Mouse (Mus musculus) urinary bladder, postnatal 4 days (tissue): ENCODE results near the gene Ccdc40.

ENCODE experiments used
- DNase-seq, 2 experiments: peaks; one replicate each; pipeline ENCODE4 v3.0.0; 2021 to 2022; ENCODE audit warnings: low spot score in 2 of 2

Ccdc40 gene

DNA sequence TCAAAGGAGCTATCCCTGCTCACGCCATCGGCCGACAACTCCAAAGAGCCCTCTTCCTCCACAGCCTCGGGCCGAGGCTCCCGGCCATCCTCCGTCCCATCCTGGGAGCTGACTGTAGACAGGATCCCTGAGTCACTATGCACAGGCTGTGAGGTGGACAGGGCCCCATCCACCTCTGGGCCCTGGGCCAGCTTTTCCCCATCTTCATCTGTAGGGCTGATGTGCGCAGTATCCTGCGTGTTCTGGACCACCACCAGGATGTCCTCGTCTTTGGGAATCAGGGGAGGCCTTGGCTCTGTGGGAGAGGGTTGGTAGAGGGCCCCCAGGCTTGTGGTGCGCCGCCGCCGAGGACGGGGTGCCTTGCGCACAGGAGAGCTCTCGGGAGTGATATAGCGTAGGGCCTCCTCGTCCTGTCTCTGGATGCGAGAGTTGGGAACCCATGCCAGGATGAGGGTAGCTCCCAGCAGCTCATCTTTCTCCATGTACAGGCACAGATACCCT, 19.5 kb upstream of the Ccdc40 start:
- no peak for DNase-seq

- peak in 1 of 2 experiments; percentile 66 for DNase-seq
These were observed 18.9 kb upstream of the Ccdc40 start for GRCm38 (mm10) chr11:119209371-119210025.

DNA sequence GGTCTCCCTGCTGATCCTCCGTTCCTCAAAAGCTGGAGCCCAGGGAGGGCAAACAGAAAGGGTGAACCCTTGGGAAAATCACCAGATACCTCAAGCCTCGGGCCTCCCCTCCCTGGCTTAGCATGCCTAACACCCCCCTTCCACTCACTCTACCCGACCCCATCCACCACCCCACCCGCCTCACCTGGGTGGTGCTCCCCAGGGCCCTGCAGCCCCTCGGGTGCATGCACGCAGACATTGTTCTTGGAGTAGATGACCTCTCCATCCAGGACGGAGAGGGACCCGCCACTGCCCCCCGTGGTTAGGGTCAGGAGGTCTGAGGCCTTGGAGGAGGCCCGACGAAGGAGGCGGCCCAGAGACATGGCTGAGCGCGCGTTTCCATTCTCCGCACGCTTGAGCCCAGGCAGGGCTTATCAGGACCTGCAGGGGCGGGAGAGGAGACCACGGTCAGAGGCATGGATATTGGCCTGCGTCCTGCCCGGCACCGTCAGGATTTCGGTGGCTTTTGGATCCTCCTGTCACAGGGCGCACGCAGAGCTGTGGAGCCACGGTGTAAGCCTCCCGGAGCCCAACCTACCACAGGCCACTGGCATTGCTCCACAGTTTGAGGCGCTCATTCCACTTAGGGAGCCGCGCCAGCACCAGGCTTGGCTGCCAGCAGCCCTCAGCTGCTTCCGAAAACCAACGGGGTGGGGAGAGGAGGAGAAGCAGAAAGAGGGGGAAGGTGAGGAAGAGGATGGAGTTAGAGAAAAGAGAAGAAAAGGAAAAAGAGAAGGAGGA, 17.9 kb upstream of the Ccdc40 start:
- DNase-seq: peak; percentile 60 to 72

GRCm38 (mm10) chr11:119211604-119212309, 16.6 kb upstream of the Ccdc40 start:
- no peak for DNase-seq

GRCm38 (mm10) chr11:119213166-119213885, 15.0 kb upstream of the Ccdc40 start:
- no peak for DNase-seq

GRCm38 (mm10) chr11:119215038-119215904, 13.1 kb upstream of the Ccdc40 start:
- DNase-seq: peak in 1 of 2 experiments; percentile 63

DNA sequence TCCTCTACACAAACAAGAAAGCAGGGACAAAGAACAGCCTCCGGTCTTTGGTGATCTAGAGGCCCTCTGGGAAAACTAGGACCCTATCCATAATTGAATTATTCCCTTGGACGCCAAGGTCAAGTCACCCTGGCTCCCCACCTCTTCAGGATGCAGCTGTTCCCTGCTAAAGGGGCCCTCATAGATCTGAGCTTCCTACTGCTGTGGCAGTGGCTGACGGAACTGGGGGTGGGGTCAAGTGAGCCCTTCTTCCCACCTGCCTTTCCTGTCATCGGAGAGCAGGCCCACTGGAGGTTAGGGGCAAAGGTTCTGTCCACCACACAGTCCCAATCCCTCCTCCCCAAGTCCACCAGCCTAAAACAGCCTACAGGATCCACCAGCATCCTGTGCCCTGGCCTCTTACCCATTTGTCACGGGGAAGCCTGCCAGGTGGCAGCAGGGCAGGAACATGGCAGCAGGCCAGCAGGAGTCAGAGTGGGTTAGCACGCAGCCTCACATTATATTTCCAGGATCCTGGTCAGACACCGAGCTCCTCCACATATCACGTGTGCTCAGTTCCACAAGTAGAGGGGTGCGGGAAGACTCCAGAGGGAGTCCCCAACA, 12.4 kb upstream of the Ccdc40 start:
- no peak for DNase-seq

GRCm38 (mm10) chr11:119217861-119218260, 10.5 kb upstream of the Ccdc40 start:
- no peak for DNase-seq

- DNase-seq: no peak
These were observed 8.4 kb upstream of the Ccdc40 start for GRCm38 (mm10) chr11:119219816-119220465.

DNA sequence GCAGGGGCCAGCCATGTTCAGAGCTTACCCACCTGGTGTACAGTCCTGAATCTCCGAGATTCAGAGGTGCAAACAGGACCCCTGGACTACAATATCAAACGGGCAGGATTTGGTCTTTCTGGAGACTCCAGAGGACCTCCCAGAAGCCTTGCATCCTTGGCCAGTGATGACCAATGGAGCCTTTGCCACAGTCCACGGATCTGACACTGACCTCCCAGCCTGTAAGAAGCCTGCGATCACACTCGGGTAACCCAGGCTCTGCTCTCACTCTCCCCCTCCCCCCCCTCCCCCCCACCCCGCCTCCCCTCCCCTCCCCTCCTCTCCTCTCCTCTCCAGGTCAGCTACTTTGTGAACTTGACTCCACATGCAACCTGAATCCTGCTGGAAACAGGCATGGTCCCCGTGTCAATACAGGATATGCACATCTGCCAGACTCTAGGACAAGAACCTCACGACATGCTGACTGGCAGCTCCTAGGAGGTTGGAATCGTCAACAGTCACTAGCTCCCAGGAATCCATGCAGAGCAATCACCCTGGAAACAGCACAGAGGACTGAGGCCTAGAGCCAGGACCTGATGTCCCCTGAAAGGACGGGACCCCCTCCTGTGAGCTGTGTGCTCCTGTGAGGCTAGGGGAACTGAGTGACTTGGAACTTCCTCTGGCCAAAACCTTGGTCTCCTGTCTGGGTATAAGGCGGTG, 6.4 kb upstream of the Ccdc40 start:
- DNase-seq: no peak

DNA sequence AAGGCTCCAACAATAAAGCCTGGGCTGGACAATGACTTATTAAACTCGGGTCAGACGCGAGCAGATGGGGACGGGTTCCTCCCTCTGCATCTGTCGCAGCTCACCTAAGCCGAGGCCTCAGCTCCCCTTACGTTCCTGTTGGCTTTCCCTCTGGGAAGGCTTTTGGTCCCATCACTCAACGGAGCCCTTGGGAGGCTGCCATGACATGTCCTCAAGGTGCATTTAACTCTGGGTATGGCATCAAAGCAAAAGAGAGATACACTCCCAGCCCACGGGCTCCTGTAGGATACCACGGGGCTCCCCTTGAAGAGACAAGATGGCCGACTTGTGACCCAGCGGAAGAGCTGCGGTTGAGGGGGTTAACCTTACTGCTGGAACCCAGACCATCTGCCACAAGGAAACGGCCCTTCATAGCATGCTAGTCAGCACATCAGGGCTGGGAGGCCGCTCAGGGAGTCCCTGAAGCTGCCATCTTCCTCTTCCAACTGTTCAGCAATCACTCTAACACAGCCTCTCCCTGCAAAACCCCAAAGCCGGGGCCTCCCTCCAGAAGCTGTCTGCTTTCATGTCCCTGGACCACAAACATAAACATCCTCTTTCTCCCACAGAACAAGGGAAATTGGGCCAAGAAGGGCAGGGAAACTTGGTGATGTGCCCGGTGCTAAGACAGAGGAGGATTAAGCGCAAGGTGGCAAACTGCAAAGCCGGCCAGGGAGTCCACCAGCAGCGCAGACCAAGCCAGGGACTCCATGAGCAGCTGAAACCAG, 5.1 kb upstream of the Ccdc40 start:
- no peak for DNase-seq

DNA sequence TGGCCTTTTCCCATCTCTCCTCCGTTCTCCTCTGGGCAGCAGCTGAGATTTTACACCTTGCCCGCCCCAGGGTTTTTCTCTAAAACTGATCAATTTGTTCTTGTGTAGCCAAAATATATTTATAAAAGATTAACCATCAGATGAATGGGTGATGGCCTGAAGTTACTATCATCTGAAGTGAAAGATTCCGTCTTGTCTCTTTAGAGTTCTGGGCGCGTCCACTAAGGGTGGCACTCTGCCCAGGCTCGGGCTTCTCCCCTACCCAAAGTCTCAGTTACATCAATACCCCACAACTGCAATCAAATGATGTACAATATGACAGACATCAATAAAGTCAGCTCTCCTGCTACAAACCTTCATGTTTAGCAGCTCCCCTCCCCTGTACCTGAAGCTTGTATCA, 3.4 kb upstream of the Ccdc40 start:
- no peak for DNase-seq

- DNase-seq: no peak
These were observed 2.7 kb upstream of the Ccdc40 start for GRCm38 (mm10) chr11:119225634-119226033.

DNA sequence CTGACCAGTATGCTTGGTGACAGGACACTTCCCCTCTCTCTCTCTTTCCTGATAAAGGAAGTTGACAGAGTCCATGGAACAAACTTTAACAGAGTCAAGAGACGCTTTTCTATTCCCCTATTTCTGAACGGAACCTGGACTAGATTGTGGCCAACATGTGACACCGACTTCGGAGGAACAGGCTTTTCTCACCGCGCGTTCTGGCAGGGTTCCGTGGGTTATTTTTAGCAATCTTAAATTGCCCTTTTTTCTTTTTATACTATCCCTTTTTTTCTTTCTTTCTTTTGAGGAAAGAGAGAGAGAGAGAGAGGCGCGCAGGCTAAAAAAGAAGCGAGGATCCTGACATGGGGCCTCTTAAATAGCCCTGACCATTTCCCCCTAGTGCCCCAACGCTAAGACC, 781 bp upstream of the Ccdc40 start:
- DNase-seq: no peak

DNA sequence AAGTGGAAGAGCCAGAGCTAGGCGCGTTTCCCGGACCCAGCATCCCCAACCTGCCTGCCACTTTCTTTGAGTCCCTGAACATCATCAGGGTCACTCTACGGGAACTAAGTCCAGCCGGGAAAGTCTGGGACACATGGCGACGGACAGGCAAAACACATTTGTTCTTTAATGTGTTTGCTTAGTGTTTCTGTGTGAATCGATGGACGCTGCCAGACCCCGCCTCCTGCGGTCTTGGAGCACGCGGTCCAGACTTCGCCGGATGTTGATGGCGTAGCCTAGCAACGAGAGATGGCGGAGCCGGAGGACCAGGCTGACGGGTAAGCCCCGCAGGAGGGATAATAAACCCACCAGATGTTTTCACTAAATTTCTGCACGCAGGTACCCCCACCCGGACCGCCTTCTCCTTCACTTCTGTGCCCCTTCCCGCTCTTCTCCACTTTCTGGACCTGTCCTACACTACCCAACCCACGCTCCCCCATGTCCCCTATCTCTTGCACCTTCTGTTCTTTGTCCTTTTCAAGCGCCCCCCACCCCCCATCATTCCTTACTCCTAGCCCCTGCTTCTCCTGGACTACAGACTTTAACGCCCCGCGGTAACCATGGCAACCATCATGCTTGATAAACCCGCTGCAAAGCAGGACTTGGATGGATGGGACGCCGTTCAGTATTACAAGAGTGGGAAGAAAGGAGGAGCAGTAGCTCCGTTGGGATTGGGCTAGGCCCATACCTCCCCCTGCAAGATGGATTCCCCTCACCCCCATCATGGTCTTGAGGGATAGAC, 664 bp downstream of the Ccdc40 start:
- DNase-seq: peak; percentile 66 to 75

GRCm38 (mm10) chr11:119234770-119235169, 6.4 kb downstream of the Ccdc40 start:
- DNase-seq: no peak

- DNase-seq: no peak
These were observed 7.2 kb downstream of the Ccdc40 start for GRCm38 (mm10) chr11:119235596-119235995.

DNA sequence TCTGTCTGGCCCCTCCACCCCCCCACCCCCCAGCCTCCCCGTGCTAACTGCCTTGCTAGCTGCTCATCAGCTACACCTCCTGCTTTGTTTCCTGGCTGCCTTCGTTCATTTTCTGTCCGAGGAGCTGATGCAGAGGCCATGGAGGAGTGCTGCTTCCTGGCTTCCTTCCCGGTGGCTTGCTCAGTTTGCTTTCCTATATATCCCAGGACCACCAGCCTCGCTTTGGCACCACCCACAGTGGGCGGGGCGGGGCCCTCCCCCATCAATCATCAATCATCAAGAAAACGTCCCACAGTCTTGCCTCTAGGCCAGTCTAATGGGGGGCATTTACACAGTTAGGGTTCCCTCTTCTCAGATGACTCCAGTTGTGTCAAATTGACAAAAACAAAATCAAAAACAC, 8.0 kb downstream of the Ccdc40 start:
- no peak for DNase-seq
